Mouse (Mus musculus) liver, embryonic 12.5 days (tissue): Measurements from ENCODE around the gene Cd300e. TPM values are rescaled to one million over a fixed set of nuclear protein-coding genes. Genes with fewer than 3 reads are reported as not detected.

ENCODE experiments used
- ATAC-seq: fragments of 200-750 bp; cut with Nextera tagmentation; 2 replicates; pipeline ENCODE4 v1.8.0; 2017; ENCODE audit warnings: moderate number of reproducible peaks, mild to moderate bottlenecking, moderate library complexity
- H3K27ac ChIP-seq: fragments of 300-500 bp; sonication (generic); 2 replicates; pipeline ENCODE4 v1.5.1; 2016; ENCODE audit warnings: mild to moderate bottlenecking
- H3K27me3 ChIP-seq: fragments of 300-500 bp; sonication (generic); replicated peaks from 2 replicates; pipeline ENCODE4 v1.6.1; 2016; ENCODE audit warnings: mild to moderate bottlenecking, moderate library complexity
- H3K36me3 ChIP-seq: fragments of 300-500 bp; sonication (generic); 2 replicates; pipeline ENCODE4 v1.6.1; 2016; ENCODE audit warnings: mild to moderate bottlenecking, moderate library complexity
- H3K4me1 ChIP-seq: fragments of 300-500 bp; sonication (generic); 2 replicates; pipeline ENCODE4 v1.6.1; 2016
- H3K4me2 ChIP-seq: fragments of 300-500 bp; sonication (generic); 2 replicates; pipeline ENCODE4 v1.6.1; 2016; ENCODE audit warnings: mild to moderate bottlenecking, moderate library complexity
- H3K4me3 ChIP-seq: fragments of 300-500 bp; sonication (generic); 2 replicates; pipeline ENCODE4 v1.5.1; 2016; ENCODE audit warnings: mild to moderate bottlenecking, moderate library complexity
- H3K9ac ChIP-seq: fragments of 300-500 bp; sonication (generic); 2 replicates; pipeline ENCODE4 v1.6.1; 2016; ENCODE audit warnings: mild to moderate bottlenecking, moderate library complexity
- H3K9me3 ChIP-seq: fragments of 300-500 bp; sonication (generic); replicated peaks from 2 replicates; pipeline ENCODE4 v1.6.1; 2016; ENCODE audit warnings: mild to moderate bottlenecking, moderate library complexity
- WGBS: fragments of 180-500 bp; shearing (Covaris S2); methylation state at CpG from one replicate; pipeline ENCODE4 v1.1.7; 2016; ENCODE audit not compliant: insufficient replicate concordance; 5-methylcytosine and 5-hydroxymethylcytosine counted together
- polyA plus RNA-seq: library from polyadenylated mRNA; unstranded; fragments of >200 nt; fragmentation: Nextera tagmentation; extraction: Ambion mirVana; gene quantifications from 2 replicates; pipeline ENCODE4 v1.2.1, GENCODE M21; 2016

Cd300e gene
- 0.50 and 0.61 TPM in 2 replicates for polyA plus RNA-seq

GRCm38 (mm10) chr11:115062077-115062476 lies at the start of gene Cd300e:
Gene Cd300e, minus strand, starts transcription at chr11:115062177.
- no peaks in the 10 kb centered on the region for H3K36me3 ChIP-seq
- ATAC-seq = no peak
- no peak within 1 kb of the TSS for H3K4me2 ChIP-seq
- H3K4me1 ChIP-seq = no peaks in the 10 kb centered on the region
- no peaks in the 10 kb centered on the region for H3K27me3 ChIP-seq
- WGBS = 12% methylated on average over 5 of the region's 5 CpGs
- no peaks in the 10 kb centered on the region for H3K9me3 ChIP-seq
- H3K9ac ChIP-seq = no peak within 1 kb of the TSS
- H3K4me3 ChIP-seq = no peak within 1 kb of the TSS
- no peak within 1 kb of the TSS for H3K27ac ChIP-seq

GRCm38 (mm10) chr11:115110271-115110670 lies 48.3 kb upstream of the Cd300e start:
- Histone ChIP-seq H3K9me3 (no peaks in the 10 kb centered on the region), H3K27ac (no peak overlapping the region), H3K4me3 (no peak overlapping the region), H3K9ac (no peak overlapping the region), H3K36me3 (no peaks in the 10 kb centered on the region), H3K4me1 (no peaks in the 10 kb centered on the region), H3K4me2 (no peak overlapping the region), H3K27me3 (no peaks in the 10 kb centered on the region)
- whole genome bisulfite sequencing = 52% methylated on average over 4 of the region's 5 CpGs
- no peak for ATAC-seq

- Histone ChIP-seq H3K4me1 (no peaks in the 10 kb centered on the region), H3K27ac (no peak overlapping the region), H3K4me2 (no peak overlapping the region), H3K36me3 (no peaks in the 10 kb centered on the region), H3K9me3 (no peaks in the 10 kb centered on the region), H3K9ac (no peak overlapping the region), H3K27me3 (no peaks in the 10 kb centered on the region), H3K4me3 (no peak overlapping the region)
- ATAC-seq = no peak
- WGBS = 79% methylated on average over 8 of the region's 8 CpGs
Measured at GRCm38 (mm10) chr11:115108176-115108575, 46.2 kb upstream of the Cd300e start.

- Histone ChIP-seq H3K36me3 (no peaks in the 10 kb centered on the region), H3K9ac (no peak overlapping the region), H3K4me1 (no peaks in the 10 kb centered on the region), H3K9me3 (no peaks in the 10 kb centered on the region), H3K4me3 (no peak overlapping the region), H3K27ac (no peak overlapping the region), H3K4me2 (no peak overlapping the region), H3K27me3 (no peaks in the 10 kb centered on the region)
- WGBS = 57% methylated on average over 4 of the region's 4 CpGs
- no peak for ATAC-seq
Measured at GRCm38 (mm10) chr11:115107403-115107916, 45.5 kb upstream of the Cd300e start.

GRCm38 (mm10) chr11:115106638-115107037 lies 44.7 kb upstream of the Cd300e start:
- Histone ChIP-seq H3K27me3 (no peaks in the 10 kb centered on the region), H3K4me3 (no peak overlapping the region), H3K27ac (no peak overlapping the region), H3K9me3 (no peaks in the 10 kb centered on the region), H3K4me1 (no peaks in the 10 kb centered on the region), H3K36me3 (no peaks in the 10 kb centered on the region), H3K4me2 (no peak overlapping the region), H3K9ac (no peak overlapping the region)
- ATAC-seq = no peak
- 48% methylated on average over 2 of the region's 2 CpGs for WGBS

- H3K27ac ChIP-seq = no peak overlapping the region
- H3K4me3 ChIP-seq = no peak overlapping the region
- H3K27me3 ChIP-seq = no peaks in the 10 kb centered on the region
- H3K4me2 ChIP-seq = no peak overlapping the region
- no peak for ATAC-seq
- no peaks in the 10 kb centered on the region for H3K36me3 ChIP-seq
- no peaks in the 10 kb centered on the region for H3K4me1 ChIP-seq
- no peak overlapping the region for H3K9ac ChIP-seq
- WGBS = 66% methylated on average over 8 of the region's 8 CpGs
- H3K9me3 ChIP-seq = no peaks in the 10 kb centered on the region
Measured at GRCm38 (mm10) chr11:115104769-115105563, 43.0 kb upstream of the Cd300e start.

GRCm38 (mm10) chr11:115103470-115104413 lies 41.8 kb upstream of the Cd300e start:
- no peak for ATAC-seq
- Histone ChIP-seq H3K9ac (no peak overlapping the region), H3K27ac (no peak overlapping the region), H3K27me3 (no peaks in the 10 kb centered on the region), H3K36me3 (no peaks in the 10 kb centered on the region), H3K4me3 (no peak overlapping the region), H3K4me1 (no peaks in the 10 kb centered on the region), H3K4me2 (no peak overlapping the region), H3K9me3 (no peaks in the 10 kb centered on the region)
- WGBS = 71% methylated on average over 25 of the region's 25 CpGs

GRCm38 (mm10) chr11:115102116-115102515 lies 40.1 kb upstream of the Cd300e start:
- H3K27me3 ChIP-seq = no peaks in the 10 kb centered on the region
- H3K36me3 ChIP-seq = no peaks in the 10 kb centered on the region
- no peaks in the 10 kb centered on the region for H3K4me1 ChIP-seq
- H3K9ac ChIP-seq = no peak overlapping the region
- H3K27ac ChIP-seq = no peak overlapping the region
- no peak for ATAC-seq
- H3K9me3 ChIP-seq = no peaks in the 10 kb centered on the region
- H3K4me2 ChIP-seq = no peak overlapping the region
- no peak overlapping the region for H3K4me3 ChIP-seq
- 89% methylated on average over 9 of the region's 9 CpGs for WGBS

GRCm38 (mm10) chr11:115101615-115102051 lies 39.7 kb upstream of the Cd300e start:
- H3K27ac ChIP-seq = no peak overlapping the region
- no peaks in the 10 kb centered on the region for H3K27me3 ChIP-seq
- H3K4me2 ChIP-seq = no peak overlapping the region
- no peak overlapping the region for H3K9ac ChIP-seq
- ATAC-seq = no peak
- H3K4me1 ChIP-seq = no peaks in the 10 kb centered on the region
- WGBS = 55% methylated on average over 6 of the region's 6 CpGs
- H3K36me3 ChIP-seq = no peaks in the 10 kb centered on the region
- H3K4me3 ChIP-seq = no peak overlapping the region
- no peaks in the 10 kb centered on the region for H3K9me3 ChIP-seq

- no peak for ATAC-seq
- H3K4me2 ChIP-seq = no peak overlapping the region
- H3K9me3 ChIP-seq = no peaks in the 10 kb centered on the region
- H3K27ac ChIP-seq = no peak overlapping the region
- H3K4me1 ChIP-seq = no peaks in the 10 kb centered on the region
- no peak overlapping the region for H3K4me3 ChIP-seq
- no peaks in the 10 kb centered on the region for H3K27me3 ChIP-seq
- no peak overlapping the region for H3K9ac ChIP-seq
- 68% methylated on average over 7 of the region's 7 CpGs for WGBS
- no peaks in the 10 kb centered on the region for H3K36me3 ChIP-seq
Measured at GRCm38 (mm10) chr11:115100741-115101140, 38.8 kb upstream of the Cd300e start.

GRCm38 (mm10) chr11:115100032-115100621 lies 38.1 kb upstream of the Cd300e start:
- Histone ChIP-seq H3K27ac (no peak overlapping the region), H3K36me3 (no peaks in the 10 kb centered on the region), H3K4me3 (no peak overlapping the region), H3K27me3 (no peaks in the 10 kb centered on the region), H3K4me1 (no peaks in the 10 kb centered on the region), H3K9me3 (no peaks in the 10 kb centered on the region), H3K4me2 (no peak overlapping the region), H3K9ac (no peak overlapping the region)
- 62% methylated on average over 5 of the region's 5 CpGs for WGBS
- no peak for ATAC-seq
